Mouse (Mus musculus) kidney, postnatal 0 days (tissue): ENCODE measurements around the gene Tbc1d22a. TPM values are rescaled to one million over a fixed set of nuclear protein-coding genes. Genes with fewer than 3 reads are reported as not detected.

ENCODE experiments used
- ATAC-seq: fragments of 200-750 bp; cut with Nextera tagmentation; replicated peaks from 2 replicates; pipeline ENCODE4 v1.8.0; 2017; ENCODE audit warnings: low read depth, moderate number of reproducible peaks, moderate TSS enrichment, moderate library complexity; ENCODE audit not compliant: low FRiP score
- DNase-seq: peaks from one replicate; pipeline ENCODE4 v3.0.0-alpha.2; 2016; ENCODE audit warnings: low spot score
- H3K27ac ChIP-seq: fragments of 300-500 bp; sonication (generic); 2 replicates; pipeline ENCODE4 v1.5.1; 2014; ENCODE audit warnings: mild to moderate bottlenecking
- H3K27me3 ChIP-seq: fragments of 300-500 bp; sonication (generic); 2 replicates; pipeline ENCODE4 v1.6.1; 2014; ENCODE audit warnings: low read length, mixed read lengths; ENCODE audit not compliant: insufficient read depth
- H3K36me3 ChIP-seq: fragments of 300-500 bp; sonication (generic); 2 replicates; pipeline ENCODE4 v1.6.1; 2014; ENCODE audit warnings: low read length, mixed read lengths; ENCODE audit not compliant: insufficient read depth
- H3K4me1 ChIP-seq: fragments of 300-500 bp; sonication (generic); replicated peaks from 2 replicates; pipeline ENCODE4 v1.6.1; 2014; ENCODE audit warnings: antibody characterized with exemption, low read length, mixed read lengths; ENCODE audit not compliant: insufficient read depth
- H3K4me2 ChIP-seq: fragments of 300-500 bp; sonication (generic); 2 replicates; pipeline ENCODE4 v1.6.1; 2014; ENCODE audit warnings: mild to moderate bottlenecking, low read length, moderate library complexity, mixed read lengths
- H3K4me3 ChIP-seq: fragments of 300-500 bp; sonication (generic); replicated peaks from 2 replicates; pipeline ENCODE4 v1.5.1; 2014; ENCODE audit warnings: low read depth, low read length
- H3K9ac ChIP-seq: fragments of 300-500 bp; sonication (generic); 2 replicates; pipeline ENCODE4 v1.6.1; 2014; ENCODE audit warnings: low read depth, low read length
- H3K9me3 ChIP-seq: fragments of 300-500 bp; sonication (generic); replicated peaks from 2 replicates; pipeline ENCODE4 v1.6.1; 2016; ENCODE audit warnings: low read length, inconsistent platforms, mixed read lengths
- CTCF ChIP-seq: IDR thresholded peaks from 2 replicates; pipeline ENCODE4 v1.5.1; 2016; ENCODE audit warnings: antibody characterized with exemption, low read depth, mild to moderate bottlenecking, moderate library complexity
- WGBS: fragments of 180-500 bp; shearing (Covaris S2); extraction: QIAGEN DNeasy Blood & Tissue Kit; methylation state at CpG from one replicate; pipeline ENCODE4 v1.1.7; 2014; 5-methylcytosine and 5-hydroxymethylcytosine counted together
- polyA plus RNA-seq: library from polyadenylated mRNA; unstranded; fragments of >200 nt; fragmentation: Nextera tagmentation; extraction: Ambion mirVana; gene quantifications from 2 replicates; pipeline ENCODE4 v1.2.1, GENCODE M21; 2015

Tbc1d22a gene
- polyA plus RNA-seq, 1 experiment from 2014 or later: 12.7 TPM

- no peaks in the 10 kb centered on the region for H3K9me3 ChIP-seq
- 56% methylated on average over 8 of the region's 8 CpGs for WGBS
- H3K9ac ChIP-seq: no peak overlapping the region
- DNase-seq (no peak), ATAC-seq (no peak)
- no peak overlapping the region for H3K27ac ChIP-seq
- no peak overlapping the region for H3K4me2 ChIP-seq
- H3K4me3 ChIP-seq: no peak overlapping the region
- H3K4me1 ChIP-seq: no peaks in the 10 kb centered on the region
- TF ChIP-seq CTCF: no peak
- no peaks in the 10 kb centered on the region for H3K36me3 ChIP-seq
- no peaks in the 10 kb centered on the region for H3K27me3 ChIP-seq
Measured at GRCm38 (mm10) chr15:86462636-86463035, 248.4 kb downstream of the Tbc1d22a start.

GRCm38 (mm10) chr15:86468082-86468481 lies 253.8 kb downstream of the Tbc1d22a start:
- no peak for ATAC-seq
- H3K4me1 ChIP-seq: no peaks in the 10 kb centered on the region
- no peak for TF ChIP-seq CTCF
- DNase-seq: no peak
- H3K27ac ChIP-seq: no peak overlapping the region
- H3K9me3 ChIP-seq: peaks cover 8% of the 10 kb centered on the region; the same call in 1 of the 2 replicates
- no peaks in the 10 kb centered on the region for H3K36me3 ChIP-seq
- no peak overlapping the region for H3K4me3 ChIP-seq
- H3K4me2 ChIP-seq: no peak overlapping the region
- no peak overlapping the region for H3K9ac ChIP-seq
- H3K27me3 ChIP-seq: no peaks in the 10 kb centered on the region

GRCm38 (mm10) chr15:86471136-86471535 lies 256.9 kb downstream of the Tbc1d22a start:
- no peak overlapping the region for H3K4me3 ChIP-seq
- no peak for ATAC-seq
- WGBS: 83% methylated on average over 7 of the region's 7 CpGs
- DNase-seq: no peak
- no peaks in the 10 kb centered on the region for H3K4me1 ChIP-seq
- TF ChIP-seq CTCF: no peak
- no peaks in the 10 kb centered on the region for H3K27me3 ChIP-seq
- H3K27ac ChIP-seq: no peak overlapping the region
- no peaks in the 10 kb centered on the region for H3K36me3 ChIP-seq
- peaks cover 8% of the 10 kb centered on the region; the same call in 1 of the 2 replicates for H3K9me3 ChIP-seq
- H3K4me2 ChIP-seq: no peak overlapping the region
- no peak overlapping the region for H3K9ac ChIP-seq

GRCm38 (mm10) chr15:86473473-86473872 lies 259.2 kb downstream of the Tbc1d22a start:
- no peak for TF ChIP-seq CTCF
- Histone ChIP-seq H3K4me2 (no peak overlapping the region), H3K9me3 (peaks cover 7% of the 10 kb centered on the region; the same call in 1 of the 2 replicates), H3K9ac (no peak overlapping the region), H3K36me3 (no peaks in the 10 kb centered on the region), H3K4me1 (0 out of 2 replicates have a peak, but pooled peaks cover 11% of the 10 kb centered on the region), H3K4me3 (no peak overlapping the region), H3K27me3 (no peaks in the 10 kb centered on the region), H3K27ac (no peak overlapping the region)
- DNase-seq (no peak), ATAC-seq (no peak)
- 54% methylated on average over 11 of the region's 11 CpGs for WGBS

GRCm38 (mm10) chr15:86474951-86475350 lies 260.7 kb downstream of the Tbc1d22a start:
- no peak overlapping the region for H3K9ac ChIP-seq
- WGBS: 68% methylated on average over 5 of the region's 5 CpGs
- H3K27ac ChIP-seq: no peak overlapping the region
- no peaks in the 10 kb centered on the region for H3K27me3 ChIP-seq
- no peak for DNase-seq
- H3K4me3 ChIP-seq: no peak overlapping the region
- no peaks in the 10 kb centered on the region for H3K9me3 ChIP-seq
- no peak for TF ChIP-seq CTCF
- H3K36me3 ChIP-seq: no peaks in the 10 kb centered on the region
- no peak overlapping the region for H3K4me2 ChIP-seq
- H3K4me1 ChIP-seq: 0 out of 2 replicates have a peak, but pooled peaks cover 12% of the 10 kb centered on the region
- ATAC-seq: no peak

GRCm38 (mm10) chr15:86476483-86476882 lies 262.2 kb downstream of the Tbc1d22a start:
- no peak for ATAC-seq
- H3K27ac ChIP-seq: no peak overlapping the region
- WGBS: 80% methylated on average over 6 of the region's 6 CpGs

GRCm38 (mm10) chr15:86477032-86477431 lies 262.8 kb downstream of the Tbc1d22a start:
- Histone ChIP-seq H3K4me2 (no peak overlapping the region), H3K27ac (peak overlapping the region; percentile 25; the same call in 1 of the 2 replicates), H3K4me1 (0 out of 2 replicates have a peak, but pooled peaks cover 12% of the 10 kb centered on the region), H3K4me3 (no peak overlapping the region), H3K27me3 (no peaks in the 10 kb centered on the region), H3K9ac (no peak overlapping the region), H3K36me3 (no peaks in the 10 kb centered on the region), H3K9me3 (no peaks in the 10 kb centered on the region)
- peak; percentile 45 for DNase-seq
- no peak for TF ChIP-seq CTCF
- 17% methylated on average over 6 of the region's 6 CpGs for WGBS
- 0 out of 2 replicates have a peak, but pooled peaks have one; percentile 1 for ATAC-seq

More at GRCm38 (mm10) chr15:86476483-86476882, 262.2 kb downstream of the Tbc1d22a start:
- H3K36me3 ChIP-seq: no peaks in the 10 kb centered on the region
- no peaks in the 10 kb centered on the region for H3K27me3 ChIP-seq
- DNase-seq: no peak
- H3K4me2 ChIP-seq: no peak overlapping the region
- TF ChIP-seq CTCF: no peak
- 0 out of 2 replicates have a peak, but pooled peaks cover 12% of the 10 kb centered on the region for H3K4me1 ChIP-seq
- H3K9ac ChIP-seq: no peak overlapping the region
- H3K4me3 ChIP-seq: no peak overlapping the region
- H3K9me3 ChIP-seq: no peaks in the 10 kb centered on the region
